In genomic region chr2:16442643-16443042, GRCm38 (mm10) we compare ENCODE assay signal across 21 mouse cellular contexts.
A peak's percentile ranks its signal among the peaks of the same experiment; 100 is the strongest.
DNase-seq lines count a peak whose midpoint lies in the region; ATAC-seq and TF ChIP-seq lines count a peak whose summit lies in the region.
"Had no signal": no experiment of that assay in that cellular context is flagged by ENCODE, and none has a peak within 500 bp of the region (broad histone marks: within the 10 kb centered on the region; RNA-seq: fewer than 3 reads in every experiment).

No protein-coding gene starts in this region.

- no peaks in the 10 kb centered on the region for H3K4me1 ChIP-seq in hindbrain, postnatal 0 days (ENCODE audit: insufficient read depth, low read length)
- no peaks in the 10 kb centered on the region for H3K4me1 ChIP-seq in hindbrain, embryonic 11.5 days (replicated peaks; ENCODE audit: control insufficient read depth, insufficient read depth, low read length)
- H3K4me1 ChIP-seq in lung, embryonic 16.5 days (replicated peaks; ENCODE audit: control insufficient read depth, insufficient read depth, low read length), result no peaks in the 10 kb centered on the region
- H3K4me1 ChIP-seq: embryonic facial prominence, embryonic 15.5 days; forebrain, embryonic 12.5 days; hindbrain, embryonic 13.5 days; liver, embryonic 13.5 days; stomach, embryonic 15.5 days had no signal

- ATAC-seq in hindbrain, postnatal 0 days, result peak; percentile 58; the same call in 1 of the 2 replicates
- ATAC-seq in hindbrain, embryonic 11.5 days (ENCODE audit: low FRiP score), result no peak
- ATAC-seq in lung, embryonic 16.5 days (ENCODE audit: low read depth), result peak; percentile 59; the same call in 1 of the 2 replicates
- ATAC-seq: intestine, embryonic 16.5 days had no signal

- no peaks in the 10 kb centered on the region for H3K27me3 ChIP-seq in hindbrain, postnatal 0 days (ENCODE audit: insufficient read depth, low read length)
- no peaks in the 10 kb centered on the region for H3K27me3 ChIP-seq in hindbrain, embryonic 11.5 days (ENCODE audit: control insufficient read depth, insufficient read depth, low read length)
- no peaks in the 10 kb centered on the region for H3K27me3 ChIP-seq in lung, embryonic 16.5 days (ENCODE audit: control insufficient read depth, insufficient read depth, low read depth, low read length)
- H3K27me3 ChIP-seq: embryonic facial prominence, embryonic 15.5 days; forebrain, embryonic 12.5 days; hindbrain, embryonic 13.5 days; liver, embryonic 13.5 days; stomach, embryonic 15.5 days had no signal

- TF ChIP-seq CTCF in hindbrain, postnatal 0 days (IDR thresholded peaks at IDR 0.05; ENCODE audit: low read depth), result no peak

- whole genome bisulfite sequencing in hindbrain, postnatal 0 days, result 62% methylated on average over 2 of the region's 2 CpGs
- 94% methylated on average over 2 of the region's 2 CpGs for WGBS in hindbrain, embryonic 11.5 days
- WGBS in lung, embryonic 16.5 days, result 43% methylated on average over 2 of the region's 2 CpGs

- H3K36me3 ChIP-seq in hindbrain, postnatal 0 days (ENCODE audit: insufficient read depth, low read length), result no peaks in the 10 kb centered on the region
- no peaks in the 10 kb centered on the region for H3K36me3 ChIP-seq in hindbrain, embryonic 11.5 days (ENCODE audit: control insufficient read depth, insufficient read depth, low read length)
- no peaks in the 10 kb centered on the region for H3K36me3 ChIP-seq in lung, embryonic 16.5 days (ENCODE audit: control insufficient read depth, insufficient read depth, low read length)
- H3K36me3 ChIP-seq: embryonic facial prominence, embryonic 15.5 days; forebrain, embryonic 12.5 days; hindbrain, embryonic 13.5 days; limb, embryonic 10.5 days; liver, embryonic 13.5 days; stomach, embryonic 15.5 days had no signal

- H3K9ac ChIP-seq in hindbrain, postnatal 0 days (replicated peaks; ENCODE audit: low read length), result no peak overlapping the region
- H3K9ac ChIP-seq in hindbrain, embryonic 11.5 days (ENCODE audit: low read depth, low read length), result no peak overlapping the region
- H3K9ac ChIP-seq in lung, embryonic 16.5 days (ENCODE audit: low read length), result no peak overlapping the region
- H3K9ac ChIP-seq: embryonic facial prominence, embryonic 15.5 days; forebrain, embryonic 12.5 days; hindbrain, embryonic 13.5 days; liver, embryonic 13.5 days; stomach, embryonic 15.5 days had no signal

- no peak overlapping the region for H3K4me3 ChIP-seq in hindbrain, postnatal 0 days (ENCODE audit: low read length)
- no peak overlapping the region for H3K4me3 ChIP-seq in hindbrain, embryonic 11.5 days (ENCODE audit: low read depth, low read length)
- H3K4me3 ChIP-seq in lung, embryonic 16.5 days (ENCODE audit: low read length), result no peak overlapping the region
- H3K4me3 ChIP-seq: embryonic facial prominence, embryonic 15.5 days; forebrain, embryonic 12.5 days; heart, adult 2 months; hindbrain, embryonic 13.5 days; limb, embryonic 10.5 days; liver, embryonic 13.5 days; stomach, embryonic 15.5 days had no signal

- no peak overlapping the region for H3K27ac ChIP-seq in hindbrain, postnatal 0 days
- no peak overlapping the region for H3K27ac ChIP-seq in hindbrain, embryonic 11.5 days (ENCODE audit: low read depth, low read length)
- no peak overlapping the region for H3K27ac ChIP-seq in lung, embryonic 16.5 days (ENCODE audit: low read length)
- H3K27ac ChIP-seq: embryonic facial prominence, embryonic 15.5 days; forebrain, embryonic 12.5 days; heart, adult 2 months; hindbrain, embryonic 13.5 days; limb, embryonic 10.5 days; liver, embryonic 13.5 days; stomach, embryonic 15.5 days had no signal

- no peak overlapping the region for H3K4me2 ChIP-seq in hindbrain, postnatal 0 days (ENCODE audit: low read depth, low read length)
- H3K4me2 ChIP-seq in hindbrain, embryonic 11.5 days (replicated peaks; ENCODE audit: low read depth, low read length), result no peak overlapping the region
- H3K4me2 ChIP-seq in lung, embryonic 16.5 days (ENCODE audit: low read depth, low read length), result no peak overlapping the region
- H3K4me2 ChIP-seq: embryonic facial prominence, embryonic 15.5 days; forebrain, embryonic 12.5 days; hindbrain, embryonic 13.5 days; liver, embryonic 13.5 days; stomach, embryonic 15.5 days had no signal

- intact Hi-C loops in left cerebral cortex, postnatal 25 days (cut with DNase I), result no loop called here

- peak; percentile 46 for DNase-seq in adrenal gland, adult 2 months
- DNase-seq in adrenal gland, postnatal 25 days, result no peak
- peak; percentile 70 for DNase-seq in hindbrain, postnatal 0 days (ENCODE audit: low spot score)
- no peak for DNase-seq in hindbrain, embryonic 11.5 days (ENCODE audit: low spot score)
- no peak for DNase-seq in lung, postnatal 4 days
- DNase-seq in fibroblast of lung, adult 2 months (ENCODE audit: low read depth), result peak; percentile 23
- DNase-seq in left cerebral cortex, postnatal 25 days (ENCODE audit: low spot score in 2 of 2), result no peak
- DNase-seq: embryo, embryonic 11 days; gastrocnemius, postnatal 14 days; heart, adult 2 months; liver, embryonic 13.5 days; midbrain, embryonic 14.5 days; right cerebral cortex, adult 18-20 months; thymus, adult 2 months had no signal

- no peaks in the 10 kb centered on the region for H3K9me3 ChIP-seq in hindbrain, postnatal 0 days (ENCODE audit: low read length)
- no peaks in the 10 kb centered on the region for H3K9me3 ChIP-seq in hindbrain, embryonic 11.5 days (ENCODE audit: control insufficient read depth, low read length)
- no peaks in the 10 kb centered on the region for H3K9me3 ChIP-seq in lung, embryonic 16.5 days (ENCODE audit: control insufficient read depth, low read length)
- H3K9me3 ChIP-seq: embryonic facial prominence, embryonic 15.5 days; forebrain, embryonic 12.5 days; hindbrain, embryonic 13.5 days; limb, embryonic 10.5 days; liver, embryonic 13.5 days; stomach, embryonic 15.5 days had no signal

Comparison
In these comparisons a context has a peak if more than half of its experiments do, and no peak if none do; other contexts are left out.
1. DNase-seq: peak in adrenal gland, adult 2 months (single experiment), hindbrain, postnatal 0 days (single experiment) and fibroblast of lung, adult 2 months (single experiment); none in adrenal gland, postnatal 25 days (single experiment), hindbrain, embryonic 11.5 days (single experiment), lung, postnatal 4 days (0 of 2) and left cerebral cortex, postnatal 25 days (0 of 2).